Mouse (Mus musculus): ENCODE data around the gene Atf7ip.

- no peak for TF ChIP-seq POLR2A (IDR thresholded peaks at IDR 0.05; ENCODE audit: borderline replicate concordance, extremely low read depth, insufficient read depth, insufficient read length, poor library complexity, severe bottlenecking)
- TF ChIP-seq CTCF (IDR thresholded peaks at IDR 0.05; ENCODE audit: borderline replicate concordance, extremely low read depth, insufficient read depth, insufficient read length), result no peak
Observed at GRCm38 (mm10) chr6:136525567-136525966, 19.6 kb downstream of the Atf7ip start.
